ENCODE assay signal across 8 mouse cellular contexts in genomic region chr13:37825646-37826280, GRCm38 (mm10). TPM values are rescaled to one million over a fixed set of nuclear protein-coding genes. Genes with fewer than 3 reads are reported as not detected.
DNase-seq lines count a peak whose midpoint lies in the region; ATAC-seq lines count a peak whose summit lies in the region.

No protein-coding gene starts in this region.

- H3K9me3 ChIP-seq in intestine, embryonic 15.5 days = no peaks in the 10 kb centered on the region
- no peaks in the 10 kb centered on the region for H3K9me3 ChIP-seq in liver, embryonic 12.5 days (replicated peaks)

- peak overlapping the region; percentile 85 for H3K9ac ChIP-seq in intestine, embryonic 15.5 days
- peak overlapping the region; percentile 85 for H3K9ac ChIP-seq in liver, embryonic 12.5 days

- peak overlapping the region; percentile 88 for H3K4me3 ChIP-seq in intestine, embryonic 15.5 days (replicated peaks)
- peak overlapping the region; percentile 92 for H3K4me3 ChIP-seq in liver, embryonic 12.5 days

- H3K4me2 ChIP-seq in intestine, embryonic 15.5 days (replicated peaks) = peak overlapping the region; percentile 98
- H3K4me2 ChIP-seq in liver, embryonic 12.5 days = peak overlapping the region; percentile 95

- DNase-seq in cerebellum, postnatal 14 days = peak; percentile 10 to 14
- no peak for DNase-seq in cerebellum, adult 8-10 months
- peak; percentile 76 for DNase-seq in embryo, embryonic 10.5 days (ENCODE audit: low spot score)
- peak; percentile 72 for DNase-seq in splenic B cell, adult 2 months (ENCODE audit: low read depth, low spot score)

- ATAC-seq in granulocyte monocyte progenitor cell, adult 5-6 weeks (replicated peaks; ENCODE audit: poor library complexity, severe bottlenecking) = peak; percentile 31
- peak; percentile 65 for ATAC-seq in intestine, embryonic 15.5 days
- peak; percentile 76 for ATAC-seq in liver, embryonic 12.5 days
- ATAC-seq in monocyte, adult 5-6 weeks (replicated peaks; ENCODE audit: insufficient number of reproducible peaks, low FRiP score, low TSS enrichment, poor library complexity, severe bottlenecking) = peak; percentile 33

- H3K4me1 ChIP-seq in intestine, embryonic 15.5 days (replicated peaks) = peaks cover 25% of the 10 kb centered on the region
- H3K4me1 ChIP-seq in liver, embryonic 12.5 days = peaks cover 62% of the 10 kb centered on the region

- H3K27ac ChIP-seq in intestine, embryonic 15.5 days = peak overlapping the region; percentile 95
- peak overlapping the region; percentile 89 for H3K27ac ChIP-seq in liver, embryonic 12.5 days

- H3K27me3 ChIP-seq in intestine, embryonic 15.5 days (replicated peaks) = no peaks in the 10 kb centered on the region
- H3K27me3 ChIP-seq in liver, embryonic 12.5 days (replicated peaks) = no peaks in the 10 kb centered on the region
- H3K27me3 ChIP-seq in splenic B cell, adult 2 months (ENCODE audit: control insufficient read depth, insufficient read depth, low read length, poor library complexity, severe bottlenecking) = no peaks in the 10 kb centered on the region

- no peaks in the 10 kb centered on the region for H3K36me3 ChIP-seq in intestine, embryonic 15.5 days
- H3K36me3 ChIP-seq in liver, embryonic 12.5 days = no peaks in the 10 kb centered on the region
- no peaks in the 10 kb centered on the region for H3K36me3 ChIP-seq in splenic B cell, adult 2 months (ENCODE audit: control insufficient read depth, insufficient read depth, low read length, poor library complexity, severe bottlenecking)

- under 1% methylated on average over 35 of the region's 43 CpGs for WGBS in intestine, embryonic 15.5 days
- under 1% methylated on average over 43 of the region's 43 CpGs for whole genome bisulfite sequencing in liver, embryonic 12.5 days (ENCODE audit: insufficient replicate concordance)

RNA-seq across cellular contexts. Expression of gene Rreb1, which starts 47.6 kb away (rescaled TPM):
- total RNA-seq in granulocyte monocyte progenitor cell, adult 5-6 weeks (2014; fragmentation: Nextera tagmentation) = 70.6 and 91.9 TPM in 2 replicates
- 25.2 and 30.9 TPM in 2 replicates for total RNA-seq in granulocyte monocyte progenitor cell, adult 5-6 weeks (2017)
- polyA plus RNA-seq in intestine, embryonic 15.5 days (2015; fragmentation: Nextera tagmentation; extraction: Ambion mirVana) = 16.1 and 16.5 TPM in 2 replicates
- 8.8 and 10.2 TPM in 2 replicates for polyA plus RNA-seq in liver, embryonic 12.5 days (2016; fragmentation: Nextera tagmentation; extraction: Ambion mirVana)
- total RNA-seq in monocyte, adult 5-6 weeks (2017) = 13.0 to 29.9 TPM (median 18.2 TPM) in 3 replicates
